Mouse (Mus musculus): ENCODE results near the gene Nmrk2.

The Nmrk2 gene

DNA sequence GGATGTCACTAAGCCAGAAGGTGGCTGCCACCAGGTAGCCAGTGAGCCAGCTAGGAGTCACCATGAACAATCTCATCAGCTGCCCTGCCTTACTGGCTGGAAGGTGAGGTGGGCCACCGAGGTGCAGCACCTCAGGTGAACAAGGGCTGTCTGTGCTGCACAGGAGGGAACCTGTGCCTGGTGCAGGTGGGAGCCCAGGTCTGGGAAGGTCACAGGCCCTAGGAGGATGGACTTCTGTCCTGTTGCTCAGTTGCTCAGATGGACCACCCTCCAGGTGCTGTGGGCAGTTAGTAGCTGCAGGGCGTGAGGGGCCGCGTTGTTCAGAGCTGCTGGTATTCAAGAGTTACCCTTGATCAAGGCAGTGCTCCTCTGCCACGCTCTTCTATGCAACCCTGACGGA lies 15.0 kb upstream of the Nmrk2 start:
- DNase-seq (ENCODE audit: low spot score in 2 of 2): no peak

DNA sequence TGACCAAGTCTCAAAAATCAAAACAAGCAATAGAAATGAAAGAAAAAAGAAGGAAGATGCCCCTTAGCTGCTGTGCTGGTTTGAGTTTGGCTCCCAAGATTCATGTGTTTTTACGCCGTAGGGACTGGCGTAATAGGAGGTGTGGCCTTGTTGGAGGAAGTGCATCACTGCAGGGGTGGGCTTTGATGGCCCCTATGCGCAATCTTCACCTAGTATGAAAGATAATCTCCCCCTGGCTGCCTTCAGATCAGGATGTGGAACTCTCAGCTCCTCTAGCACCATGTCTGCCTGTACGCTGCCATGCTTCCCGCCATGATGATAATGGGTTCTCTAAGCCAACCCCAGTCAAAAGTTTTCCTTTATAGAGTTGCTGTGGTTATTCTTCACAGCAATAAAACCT lies 14.4 kb upstream of the Nmrk2 start:
- no peak for DNase-seq (ENCODE audit: low spot score in 2 of 2)

DNA sequence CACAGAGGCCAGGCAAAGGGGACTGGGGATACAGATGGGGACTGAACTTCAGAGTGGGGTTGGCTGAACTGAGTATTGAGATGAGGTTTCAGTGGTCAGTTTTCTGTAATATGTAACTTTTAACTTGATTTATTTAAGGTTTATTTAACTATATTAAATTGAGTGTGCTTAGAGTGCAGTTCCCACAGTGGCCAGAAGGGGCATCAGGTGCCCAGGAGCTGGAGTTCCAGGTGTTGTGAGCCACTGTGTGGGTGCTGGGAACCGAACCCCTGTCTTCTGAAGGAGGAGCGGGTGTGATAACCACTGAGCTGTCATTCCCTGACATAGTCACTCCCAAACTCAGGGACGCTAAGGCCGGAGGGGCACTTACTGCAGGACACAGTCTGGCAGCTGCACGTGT lies 8.3 kb upstream of the Nmrk2 start:
- DNase-seq (ENCODE audit: low spot score in 2 of 2): no peak

DNA sequence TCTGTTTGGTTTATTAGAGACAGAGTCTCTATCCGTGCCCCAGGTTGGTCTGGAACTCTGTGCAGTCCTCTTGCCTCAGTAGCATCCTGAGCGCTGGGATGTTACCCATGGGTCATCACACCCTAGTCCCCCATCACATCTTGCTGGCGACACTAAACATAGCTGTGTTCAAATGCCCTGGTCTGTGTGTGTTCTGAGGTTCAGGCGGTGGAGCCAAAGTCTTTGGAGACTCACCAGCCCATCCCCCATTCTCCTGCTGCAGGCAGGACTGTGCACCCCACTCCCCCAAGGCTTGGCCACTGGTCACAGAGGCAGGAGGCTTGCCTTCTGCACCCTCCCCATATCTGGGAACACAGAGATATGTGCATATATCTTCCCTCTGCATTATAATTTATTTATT lies 2.3 kb upstream of the Nmrk2 start:
- DNase-seq (ENCODE audit: low spot score in 2 of 2): no peak

DNA sequence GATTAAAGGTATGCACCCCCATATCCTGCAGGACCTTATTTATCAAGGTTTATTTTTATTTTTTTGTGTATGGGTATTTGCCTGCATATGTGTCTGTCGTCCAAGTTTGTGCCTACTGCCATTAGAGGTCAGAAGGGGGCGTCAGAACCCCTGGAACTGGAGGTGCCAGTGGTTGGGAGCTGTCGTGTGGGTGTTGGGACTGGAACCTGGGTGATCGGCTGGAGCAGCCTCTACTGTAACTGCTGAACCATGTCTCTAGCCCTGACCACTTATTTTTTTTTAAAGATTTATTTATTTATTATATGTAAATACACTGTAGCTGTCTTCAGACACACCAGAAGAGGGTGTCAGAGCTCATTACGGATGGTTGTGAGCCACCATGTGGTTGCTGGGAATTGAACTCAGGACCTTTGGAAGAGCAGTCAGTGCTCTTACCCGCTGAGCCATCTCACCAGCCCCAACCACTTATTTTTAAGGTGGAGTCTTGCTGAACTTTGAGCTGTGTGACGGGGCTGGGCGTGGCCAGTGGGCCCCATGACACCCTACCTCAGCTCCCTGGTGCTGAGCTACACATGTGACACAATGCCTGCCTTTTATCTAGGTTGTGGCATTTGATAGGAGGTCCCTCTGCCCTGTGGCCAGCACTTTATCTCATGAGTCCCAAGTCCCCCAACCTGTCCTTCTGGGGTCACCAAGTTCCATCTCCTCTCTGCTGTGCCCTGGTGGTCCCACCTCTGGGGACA lies 1.3 kb upstream of the Nmrk2 start:
- DNase-seq (ENCODE audit: low spot score in 2 of 2): no peak

DNA sequence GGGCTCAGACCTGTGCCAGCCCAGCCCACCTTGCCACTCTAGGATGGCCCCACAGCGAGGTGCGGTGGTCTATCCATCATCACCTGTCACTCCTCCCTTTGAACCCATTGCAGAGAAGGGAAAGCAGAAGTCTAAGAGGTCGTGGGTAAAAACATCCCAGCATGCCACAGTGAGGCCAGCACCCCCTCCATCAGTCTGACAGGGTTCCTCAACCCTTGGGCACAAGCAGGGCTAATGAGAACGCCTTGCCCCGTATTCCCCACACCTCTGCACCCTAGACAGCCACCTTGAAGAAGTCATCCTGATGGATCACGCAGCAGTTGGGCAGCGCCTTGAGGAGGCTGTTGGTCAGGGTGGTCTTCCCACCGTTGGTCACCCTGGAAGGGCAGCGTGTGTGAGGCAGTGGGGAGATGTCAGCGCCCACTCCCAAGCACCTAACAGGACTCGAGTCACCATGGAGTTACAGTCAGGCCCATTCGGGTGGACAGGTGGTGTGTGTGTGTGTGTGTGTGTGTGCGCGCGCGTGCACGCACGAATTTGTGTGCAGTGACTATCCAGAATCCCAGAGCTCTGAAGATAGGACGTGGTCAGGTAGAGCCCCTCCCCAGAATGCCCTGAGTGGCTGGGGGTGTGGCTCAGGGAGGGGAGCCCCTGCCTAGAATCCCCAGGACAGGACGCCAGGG lies 1.1 kb downstream of the Nmrk2 start:
- no peak for DNase-seq (ENCODE audit: low spot score in 2 of 2)

DNA sequence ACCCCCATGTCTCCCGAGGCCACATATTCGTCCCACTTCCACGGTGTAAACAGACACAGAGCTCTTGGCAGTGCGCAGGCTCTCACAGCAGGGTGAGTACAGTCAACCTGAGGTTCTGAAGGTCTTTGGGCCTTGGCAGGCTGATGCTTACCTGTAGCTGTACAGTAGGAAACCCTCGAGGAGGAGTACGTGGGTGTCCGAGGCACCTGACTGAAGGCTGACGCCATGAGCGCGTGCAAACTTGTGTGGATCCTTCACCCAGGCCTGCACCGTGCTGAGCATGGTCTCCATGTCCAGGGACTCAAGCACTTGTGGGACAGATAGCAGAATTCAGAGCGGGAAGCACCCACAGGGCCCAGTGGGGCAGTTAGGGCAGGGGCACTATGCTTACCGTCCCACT lies 1.7 kb downstream of the Nmrk2 start:
- no peak for DNase-seq (ENCODE audit: low spot score in 2 of 2)

DNA sequence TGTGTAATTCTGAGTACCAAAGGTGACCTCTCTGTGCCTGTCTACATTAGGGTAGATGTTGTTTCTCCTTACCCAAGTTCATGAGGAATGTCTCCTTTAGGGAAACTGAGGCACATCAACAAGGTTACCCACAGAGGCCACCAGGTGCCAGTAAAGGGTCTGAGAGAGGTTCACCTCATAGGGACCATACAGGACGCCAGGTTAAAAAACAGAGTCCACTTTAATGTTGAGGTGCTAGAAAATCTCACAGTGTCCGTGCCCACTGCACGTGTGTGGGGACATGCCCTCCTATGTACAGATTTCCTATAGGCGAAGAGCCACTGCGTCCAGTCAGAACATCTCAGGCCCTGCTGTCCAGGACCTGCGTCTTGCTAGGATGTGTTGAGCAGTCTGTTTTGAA lies 2.9 kb downstream of the Nmrk2 start:
- DNase-seq (ENCODE audit: low spot score in 2 of 2): no peak

DNA sequence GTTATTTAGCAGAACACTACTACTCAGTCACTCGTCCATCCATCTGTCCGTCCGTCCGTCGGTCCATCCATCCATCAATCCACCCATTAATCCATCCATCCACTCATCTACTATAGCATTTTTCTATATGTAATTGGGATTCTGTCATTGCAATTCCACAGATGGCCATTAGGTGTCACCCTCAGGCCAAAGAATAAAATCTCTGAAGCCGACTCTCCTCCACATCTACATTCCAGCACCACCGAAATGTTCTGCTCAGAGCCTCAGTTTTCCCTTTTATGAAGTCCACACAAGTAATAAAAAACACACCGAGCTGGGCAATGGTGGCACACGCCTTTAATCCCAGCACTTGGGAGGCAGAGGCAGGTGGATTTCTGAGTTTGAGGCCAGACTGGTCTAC lies 3.6 kb downstream of the Nmrk2 start:
- DNase-seq (ENCODE audit: low spot score in 2 of 2): no peak

DNA sequence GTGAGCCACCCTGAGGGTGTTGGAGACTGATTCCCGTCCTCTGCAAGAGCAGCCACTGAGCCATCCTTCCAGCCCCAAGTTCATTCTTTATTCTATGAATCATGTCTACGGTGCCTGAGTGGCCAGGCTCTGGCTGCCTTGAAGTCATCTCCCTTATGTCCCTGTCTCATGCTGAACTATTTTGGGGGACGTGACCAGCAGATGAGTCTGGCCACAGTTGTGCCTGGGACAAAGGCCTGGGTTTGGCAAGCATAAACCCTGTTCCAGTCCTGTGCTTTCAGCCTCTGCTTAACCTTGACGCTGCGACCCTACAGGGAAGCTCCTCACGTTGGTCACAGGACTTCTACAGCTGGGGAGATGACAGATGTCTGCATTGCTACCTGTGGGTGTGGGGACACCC lies 4.5 kb downstream of the Nmrk2 start:
- no peak for DNase-seq (ENCODE audit: low spot score in 2 of 2)

DNA sequence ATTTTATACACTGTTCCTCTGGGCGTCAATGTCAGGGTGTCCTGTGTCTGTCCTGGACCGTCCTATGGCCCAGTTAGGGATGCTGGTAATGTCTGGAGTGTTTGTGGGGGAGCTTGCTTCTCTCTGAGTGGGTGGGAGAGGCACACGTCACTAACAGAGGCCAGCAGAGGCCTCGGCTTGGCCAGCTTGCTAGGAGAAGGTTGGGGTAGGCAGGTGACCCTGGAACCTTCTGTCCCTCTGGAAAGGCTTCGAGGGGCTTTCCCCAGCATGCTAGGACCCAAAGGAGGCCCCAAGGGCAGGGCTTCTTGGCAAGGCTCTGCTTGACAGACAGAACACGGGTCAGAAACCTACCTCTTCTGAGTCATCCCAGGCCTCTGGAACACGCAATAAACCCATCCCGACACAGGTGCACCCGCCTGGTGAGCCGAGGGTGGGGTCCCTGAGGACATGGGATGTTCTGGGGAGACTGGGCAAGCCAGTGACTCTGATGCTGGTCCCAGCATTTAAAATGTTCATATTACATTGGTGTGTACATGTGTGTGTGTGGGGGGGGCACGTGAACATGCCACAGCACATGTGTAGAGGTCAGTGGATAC lies 5.3 kb downstream of the Nmrk2 start:
- no peak for DNase-seq (ENCODE audit: low spot score in 2 of 2)

DNA sequence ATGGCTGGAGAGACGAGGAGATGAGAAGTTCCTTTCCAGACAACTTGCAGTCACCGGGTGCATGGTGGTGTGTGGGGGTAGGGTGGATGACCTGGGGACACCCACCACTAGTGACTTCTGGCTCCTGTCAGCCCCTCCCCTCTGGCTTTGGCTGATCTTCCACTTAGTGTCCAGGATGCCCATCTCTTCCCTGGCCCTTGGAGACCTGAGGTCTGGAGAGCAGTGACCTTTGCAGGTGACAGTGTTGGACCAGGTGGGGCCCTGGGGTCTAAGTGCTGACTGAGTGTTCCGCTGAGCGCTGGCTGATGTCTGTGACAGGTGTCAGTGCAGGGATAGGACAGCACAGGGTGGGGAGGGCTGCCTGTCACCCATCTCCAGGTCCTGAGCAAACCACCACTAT lies 6.6 kb downstream of the Nmrk2 start:
- DNase-seq (ENCODE audit: low spot score in 2 of 2): no peak

DNA sequence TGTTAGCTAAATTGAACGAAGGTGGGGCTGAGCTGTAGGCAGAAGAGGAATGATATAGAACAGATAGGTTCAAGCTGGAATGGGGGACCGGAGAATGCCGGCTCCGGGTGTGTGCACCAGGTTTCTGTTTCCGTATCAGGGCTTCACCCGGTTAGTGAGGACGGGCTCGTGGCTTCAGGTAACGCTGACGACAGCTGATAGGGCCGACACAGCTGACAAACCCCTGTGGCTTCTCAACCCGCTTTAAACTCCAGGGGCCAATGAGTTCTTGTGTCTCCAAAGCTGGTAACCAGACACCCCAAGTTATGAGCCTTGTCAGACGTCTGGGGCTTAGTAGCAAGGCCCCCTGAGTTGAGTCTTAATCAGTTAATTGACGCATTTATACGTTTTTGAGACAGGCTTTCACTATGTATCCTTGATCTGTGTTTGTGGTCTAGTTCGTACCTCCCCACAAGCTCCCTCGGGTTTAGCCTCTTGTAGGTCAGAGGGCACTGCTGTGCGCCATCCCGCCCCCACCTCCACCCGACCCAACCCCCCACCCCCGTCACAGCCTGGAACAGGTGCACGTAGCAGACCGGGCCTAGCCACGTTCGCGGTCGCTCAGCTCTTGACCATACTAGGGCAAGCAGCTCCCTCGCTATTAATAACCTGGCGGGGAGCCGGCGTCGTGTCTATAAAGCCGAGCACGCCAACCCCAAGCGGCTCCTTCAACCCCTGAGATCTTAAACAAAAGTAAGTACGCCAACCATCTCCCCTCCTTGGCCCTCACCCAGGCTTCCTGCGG lies 7.7 kb downstream of the Nmrk2 start:
- DNase-seq (ENCODE audit: low spot score in 2 of 2): no peak

DNA sequence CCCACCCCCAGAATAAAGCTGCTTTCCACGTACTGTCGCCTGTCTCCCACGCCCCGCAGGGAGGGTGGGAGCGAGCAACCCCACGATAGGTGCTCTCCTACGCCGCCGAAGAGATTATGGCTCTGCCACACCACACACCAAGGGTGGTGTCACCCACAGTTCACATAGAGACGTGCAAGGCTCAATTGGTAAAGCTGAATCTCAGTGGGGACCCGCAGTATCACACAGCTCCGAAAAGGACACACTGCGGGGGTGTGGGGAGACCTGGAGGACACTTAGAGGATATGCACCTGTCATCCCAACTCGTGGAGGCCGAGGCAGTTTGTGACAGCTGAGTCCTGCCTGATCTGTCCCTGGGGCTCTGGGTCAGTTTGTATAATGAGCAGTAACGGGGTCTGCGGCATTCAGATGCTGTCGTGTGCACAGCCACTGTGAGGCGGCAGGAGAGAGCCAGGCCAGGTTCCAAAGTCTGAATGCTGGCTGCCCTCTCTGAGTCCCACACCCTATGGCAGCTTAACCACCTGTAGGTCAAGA lies 8.8 kb downstream of the Nmrk2 start:
- DNase-seq (ENCODE audit: low spot score in 2 of 2): peak in 1 of 2 experiments; percentile 51

DNA sequence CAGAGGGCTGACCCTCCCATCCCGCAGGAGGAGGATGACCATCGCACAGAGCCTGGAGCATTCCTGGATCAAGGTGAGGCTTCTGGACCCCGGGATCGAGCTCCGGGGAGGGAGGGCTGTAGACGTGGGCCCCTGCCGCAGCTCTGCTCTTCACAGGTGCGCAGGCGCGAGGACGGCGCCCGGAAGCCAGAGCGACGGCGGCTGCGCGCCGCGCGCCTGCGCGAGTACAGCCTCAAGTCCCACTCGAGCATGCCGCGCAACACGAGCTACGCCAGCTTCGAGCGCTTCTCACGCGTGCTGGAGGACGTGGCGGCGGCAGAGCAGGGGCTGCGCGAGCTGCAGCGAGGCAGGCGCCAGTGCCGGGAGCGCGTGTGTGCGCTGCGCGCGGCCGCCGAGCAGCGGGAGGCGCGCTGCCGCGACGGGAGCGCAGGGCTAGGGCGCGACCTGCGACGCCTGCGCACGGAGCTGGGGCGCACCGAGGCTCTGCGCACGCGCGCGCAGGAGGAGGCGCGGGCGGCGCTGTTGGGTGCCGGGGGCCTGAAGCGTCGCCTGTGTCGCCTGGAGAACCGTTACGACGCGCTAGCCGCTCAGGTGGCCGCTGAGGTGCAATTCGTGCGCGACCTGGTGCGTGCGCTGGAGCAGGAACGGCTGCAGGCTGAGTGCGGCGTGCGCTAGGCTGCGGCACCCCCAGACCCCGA lies 9.4 kb downstream of the Nmrk2 start:
- peak; percentile 78 to 84 for DNase-seq (ENCODE audit: low spot score in 2 of 2)

DNA sequence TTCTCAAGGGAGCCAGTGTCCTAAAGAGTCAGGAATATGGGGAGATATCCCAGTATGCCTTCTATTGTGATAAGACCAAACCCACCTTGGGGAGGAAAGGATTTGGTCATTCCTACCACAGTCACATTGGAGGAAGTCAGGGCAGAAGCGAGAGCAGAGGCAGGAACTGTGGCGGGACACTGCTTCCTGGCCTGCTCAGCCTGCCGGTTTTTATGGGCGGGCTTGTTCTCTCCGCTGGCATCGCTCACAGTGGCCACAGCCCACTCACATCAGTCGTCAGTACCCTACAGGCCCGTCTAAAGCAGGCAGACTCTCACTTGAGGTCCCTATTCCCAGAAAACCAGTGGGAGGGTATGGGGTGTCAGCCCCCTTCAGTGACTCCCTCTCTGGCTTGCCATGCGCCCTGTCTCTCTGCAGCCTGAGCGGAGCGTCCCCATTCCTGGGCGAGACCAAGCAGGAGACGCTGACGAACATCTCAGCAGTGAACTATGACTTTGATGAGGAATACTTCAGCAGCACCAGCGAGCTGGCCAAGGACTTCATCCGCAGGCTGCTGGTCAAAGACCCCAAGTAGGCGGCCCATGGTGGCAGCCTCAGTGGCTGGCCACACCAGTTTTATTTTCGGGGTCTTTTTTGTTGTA lies 10.4 kb downstream of the Nmrk2 start:
- no peak for DNase-seq (ENCODE audit: low spot score in 2 of 2)

DNA sequence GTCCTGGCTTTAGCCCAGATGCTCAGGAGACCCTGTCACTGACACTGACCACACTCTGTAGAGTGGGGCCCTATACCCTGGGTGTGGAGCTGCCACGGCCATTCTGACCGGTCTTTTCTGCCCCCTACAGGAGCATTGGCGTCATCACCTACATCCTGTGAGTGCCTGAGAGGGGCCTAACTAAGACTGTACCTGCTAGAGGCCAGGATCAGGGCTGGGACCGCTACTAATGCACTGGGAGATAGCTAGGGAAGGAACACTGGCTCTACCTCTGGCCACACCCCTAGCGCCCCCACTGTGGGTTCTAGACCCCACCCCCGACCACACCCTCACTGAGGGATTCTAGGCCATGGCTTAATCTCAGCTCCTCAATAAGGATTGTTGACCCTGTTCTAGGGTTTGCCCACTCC lies 10.9 kb downstream of the Nmrk2 start:
- no peak for DNase-seq (ENCODE audit: low spot score in 2 of 2)

DNA sequence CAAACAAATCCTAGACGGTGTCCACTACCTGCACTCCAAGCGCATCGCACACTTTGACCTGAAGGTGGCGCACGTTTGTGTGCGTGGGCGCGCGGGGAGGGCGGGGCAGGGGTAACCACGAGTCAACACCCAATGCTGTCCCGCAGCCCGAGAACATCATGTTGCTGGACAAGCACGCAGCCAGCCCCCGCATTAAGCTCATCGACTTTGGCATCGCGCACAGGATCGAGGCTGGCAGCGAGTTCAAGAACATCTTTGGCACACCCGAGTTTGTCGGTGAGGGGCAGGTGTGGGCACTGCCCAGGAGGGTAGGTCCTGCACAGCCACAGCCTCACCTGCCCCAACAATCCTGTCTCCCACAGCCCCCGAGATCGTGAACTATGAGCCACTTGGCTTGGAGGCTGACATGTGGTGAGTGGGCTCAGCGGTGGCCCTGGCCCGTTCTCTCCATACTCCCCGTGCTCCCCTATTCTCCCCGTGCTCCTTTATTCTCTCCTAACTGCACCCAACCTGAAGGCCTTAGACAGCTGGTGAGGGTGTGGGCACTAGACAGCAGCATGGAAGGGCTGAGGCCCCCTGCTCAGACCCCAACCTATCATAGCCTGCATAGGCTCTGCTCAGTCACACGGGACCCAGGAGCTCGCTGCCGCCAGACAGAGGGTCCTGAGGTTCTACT lies 11.5 kb downstream of the Nmrk2 start:
- no peak for DNase-seq (ENCODE audit: low spot score in 2 of 2)

DNA sequence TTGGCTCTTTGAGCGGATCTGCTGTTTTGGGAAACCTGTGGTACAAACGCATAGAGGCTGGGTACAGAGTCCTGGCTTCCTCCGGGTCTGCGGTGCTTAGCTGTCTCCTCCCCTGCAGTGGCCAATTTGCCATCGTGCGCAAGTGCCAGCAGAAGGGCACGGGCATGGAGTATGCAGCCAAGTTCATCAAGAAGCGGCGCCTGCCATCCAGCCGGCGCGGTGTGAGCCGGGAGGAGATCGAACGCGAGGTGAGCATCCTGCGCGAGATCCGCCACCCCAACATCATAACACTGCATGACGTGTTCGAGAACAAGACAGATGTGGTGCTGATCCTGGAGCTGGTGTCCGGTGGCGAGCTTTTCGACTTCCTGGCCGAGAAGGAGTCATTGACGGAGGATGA lies 12.0 kb downstream of the Nmrk2 start:
- no peak for DNase-seq (ENCODE audit: low spot score in 2 of 2)

DNA sequence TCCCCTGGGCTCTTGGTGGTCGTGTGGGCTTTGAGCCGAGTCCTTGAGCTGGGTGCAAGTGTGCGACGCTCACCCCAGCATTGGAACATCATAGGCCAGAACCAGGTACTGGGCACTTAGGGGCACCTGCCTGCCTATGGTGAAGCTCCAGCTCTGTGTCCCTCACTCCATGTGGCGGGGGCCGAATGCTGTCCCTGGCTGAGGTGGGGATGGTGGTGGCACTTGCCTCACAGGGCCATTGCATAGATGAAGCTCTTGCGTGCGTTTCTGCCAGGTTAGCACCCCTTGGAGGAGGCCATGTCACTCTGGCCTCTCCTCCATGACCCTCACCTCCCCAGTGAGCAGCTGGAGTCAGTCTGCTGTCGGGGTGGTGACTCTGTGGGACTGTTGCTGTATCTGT lies 14.7 kb downstream of the Nmrk2 start:
- no peak for DNase-seq (ENCODE audit: low spot score in 2 of 2)

DNA sequence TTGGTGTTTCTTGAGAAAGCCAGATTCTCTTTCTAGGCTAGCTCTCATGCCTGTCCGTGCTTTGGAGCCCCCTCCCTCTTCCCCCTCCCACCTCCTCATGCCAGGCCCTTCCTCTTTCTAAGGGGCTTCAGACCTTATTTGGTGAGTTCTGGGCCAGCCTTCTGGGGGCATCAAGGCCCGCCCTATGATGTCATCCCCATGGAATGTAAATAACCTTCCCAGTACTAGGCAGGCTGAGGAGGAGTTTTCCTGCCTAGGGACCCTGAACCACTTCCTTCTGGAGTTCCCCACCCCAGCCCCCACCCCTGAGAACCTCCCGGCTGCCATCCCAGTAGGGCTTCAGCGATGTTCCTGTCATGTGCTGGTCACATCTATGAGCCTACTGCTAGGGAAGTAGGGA lies 17.1 kb downstream of the Nmrk2 start:
- no peak for DNase-seq (ENCODE audit: low spot score in 2 of 2)
